Mouse (Mus musculus) kidney, postnatal 25 days (tissue): Measurements from ENCODE around the gene Igsf21.

Experiments used
- DNase-seq, 2 experiments: peaks; one replicate each; pipeline ENCODE4 v3.0.0; 2021; ENCODE audit warnings: mixed read lengths in 2 of 2

The Igsf21 gene

DNA sequence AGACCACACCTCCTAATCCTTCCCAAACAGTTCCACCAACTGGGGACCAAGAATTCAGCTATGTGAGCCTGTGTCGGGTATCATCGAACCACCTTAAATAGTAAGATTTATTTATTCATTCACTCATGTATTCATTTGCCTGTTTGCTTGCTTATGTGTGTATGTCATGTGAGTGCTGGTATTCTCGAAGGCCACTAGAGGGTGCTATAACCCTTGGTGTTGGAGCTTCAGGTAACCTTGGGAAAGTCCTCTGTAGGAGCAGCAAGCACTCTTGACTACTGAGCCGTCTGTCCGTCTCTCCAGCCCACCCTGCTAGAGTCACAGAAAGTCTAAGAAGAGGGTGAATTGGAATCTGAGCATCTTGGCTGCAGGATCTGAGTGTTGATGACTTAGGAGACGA lies 103.4 kb downstream of the Igsf21 start:
- DNase-seq, result no peak

DNA sequence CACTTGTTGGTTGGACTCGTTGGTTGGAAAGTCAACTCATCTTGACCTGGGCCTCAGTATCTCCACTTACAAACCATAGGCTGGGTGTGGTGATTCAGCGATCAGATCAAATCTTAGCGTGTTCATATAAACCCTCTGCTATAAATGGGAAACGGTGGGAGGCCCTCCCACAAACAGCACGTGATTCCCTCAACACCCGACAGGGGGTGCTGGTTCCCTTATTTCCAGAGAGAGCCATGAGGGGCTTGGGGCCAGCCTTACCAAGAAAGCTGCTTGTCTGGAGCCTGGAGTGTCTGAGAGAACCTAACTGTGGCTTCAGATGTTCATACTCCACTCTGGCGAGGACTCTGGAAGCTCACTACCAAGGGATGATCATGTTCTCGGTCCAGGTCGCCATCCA lies 106.1 kb downstream of the Igsf21 start:
- no peak for DNase-seq

- no peak for DNase-seq
These were observed 107.7 kb downstream of the Igsf21 start for GRCm38 (mm10) chr4:140138846-140139245.

DNA sequence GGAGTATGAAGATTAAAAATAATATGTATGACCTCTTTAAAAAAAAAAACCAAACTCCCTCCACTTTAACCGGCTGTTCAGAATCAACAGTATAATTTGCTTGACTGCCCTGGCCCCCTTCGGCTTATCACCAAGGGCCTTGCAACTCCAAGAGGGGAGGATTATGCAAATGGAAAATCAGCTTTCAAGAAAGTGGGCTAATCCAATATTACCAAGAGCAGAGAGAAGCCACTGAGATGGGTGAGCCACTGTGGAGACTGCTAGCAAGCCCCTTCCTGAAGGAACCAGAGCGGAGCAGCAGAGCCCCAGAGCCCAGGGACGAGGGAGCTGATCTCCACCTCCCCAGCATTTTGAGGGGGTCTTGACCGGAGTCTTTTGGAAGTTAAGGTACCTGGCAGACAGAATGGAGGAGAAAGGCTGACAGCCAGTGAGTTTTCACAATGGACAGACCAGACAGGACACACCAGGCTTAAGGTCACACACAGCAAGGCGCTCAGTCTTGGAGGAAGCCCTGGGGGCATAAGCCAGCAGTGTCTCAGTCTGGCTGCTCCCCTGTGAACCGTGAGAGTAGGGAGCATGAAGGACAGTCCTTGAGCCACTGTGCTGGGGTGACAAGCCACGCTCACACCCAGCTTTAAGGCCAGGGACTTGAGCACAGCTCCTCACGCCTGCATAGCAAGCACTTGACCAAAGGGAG lies 114.8 kb downstream of the Igsf21 start:
- DNase-seq, result no peak

GRCm38 (mm10) chr4:140131201-140131600 lies 115.4 kb downstream of the Igsf21 start:
- no peak for DNase-seq

DNA sequence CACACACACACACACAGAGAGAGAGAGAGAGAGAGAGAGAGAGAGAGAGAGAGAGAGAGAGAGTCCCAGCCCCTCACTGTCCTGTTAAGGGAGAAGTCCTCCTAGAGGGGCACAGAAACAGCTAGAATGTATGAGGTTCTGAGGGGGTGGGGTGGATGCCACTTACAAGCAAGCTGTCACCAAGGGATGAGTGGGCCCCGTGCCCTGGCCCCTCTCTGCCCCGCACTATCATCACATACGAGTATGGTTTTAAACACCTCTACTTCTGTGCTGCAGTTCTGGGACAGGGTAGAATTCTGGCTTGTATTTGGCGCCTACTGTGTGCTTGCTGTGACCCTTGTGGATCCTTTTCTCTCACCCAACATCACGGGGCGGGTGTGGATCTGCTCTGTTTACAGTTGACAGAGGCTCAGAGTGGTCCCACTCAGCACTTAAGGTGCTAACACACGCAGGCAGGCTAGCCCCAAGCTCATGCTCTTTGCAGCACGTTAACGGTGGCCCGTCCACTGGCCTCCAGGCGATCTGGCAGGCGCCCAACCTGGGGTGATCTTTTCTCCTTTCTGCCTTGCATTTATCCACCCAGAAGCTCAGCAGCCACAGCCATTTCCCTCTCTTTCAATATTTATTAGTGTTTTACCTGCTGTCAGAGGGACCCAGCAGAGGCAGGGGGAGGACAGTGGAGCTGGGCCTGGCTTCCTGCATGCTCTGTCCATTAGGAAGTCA lies 116.9 kb downstream of the Igsf21 start:
- DNase-seq, result no peak

- DNase-seq, result no peak
These were observed 118.5 kb downstream of the Igsf21 start for GRCm38 (mm10) chr4:140128116-140128515.

DNA sequence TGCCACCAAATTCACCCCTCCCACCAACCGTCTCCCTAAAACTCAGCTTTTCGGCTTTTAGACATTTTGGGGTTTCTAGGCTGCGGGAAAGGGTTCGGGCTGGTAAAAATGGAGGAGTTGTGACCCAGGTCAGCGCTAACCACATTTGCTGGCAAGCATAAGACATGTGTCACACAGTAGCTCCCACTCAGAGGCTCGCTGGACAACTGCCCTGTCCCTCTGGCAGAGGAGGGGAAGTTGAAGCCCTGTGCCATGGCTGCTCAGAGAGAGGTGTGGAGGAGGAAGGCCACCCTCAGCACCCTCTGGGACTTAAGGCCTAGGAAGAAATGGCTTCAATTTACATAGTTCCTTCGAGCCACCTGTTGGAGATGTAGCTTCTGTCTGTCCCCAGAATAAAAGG lies 120.8 kb downstream of the Igsf21 start:
- DNase-seq, result no peak

DNA sequence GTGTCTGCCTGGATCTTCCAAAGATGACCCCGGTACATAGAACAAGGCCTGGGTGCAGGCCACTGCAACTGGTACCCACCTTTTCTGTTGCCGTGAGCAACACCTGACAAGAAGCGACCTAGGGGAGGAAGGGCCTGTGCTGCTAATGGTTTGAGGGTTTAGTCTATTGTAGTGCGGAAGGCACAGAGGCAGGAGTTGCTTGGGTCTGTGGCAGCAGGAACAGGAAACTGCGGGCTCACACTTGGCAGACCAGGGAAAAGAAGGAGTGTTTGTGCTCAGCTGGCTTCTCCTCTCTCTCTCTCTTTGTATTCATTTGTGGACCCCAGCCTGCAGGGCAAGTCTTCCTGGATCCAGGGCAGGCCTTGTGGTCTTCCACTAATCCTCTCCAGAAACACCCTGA lies 124.0 kb downstream of the Igsf21 start:
- DNase-seq, result no peak

DNA sequence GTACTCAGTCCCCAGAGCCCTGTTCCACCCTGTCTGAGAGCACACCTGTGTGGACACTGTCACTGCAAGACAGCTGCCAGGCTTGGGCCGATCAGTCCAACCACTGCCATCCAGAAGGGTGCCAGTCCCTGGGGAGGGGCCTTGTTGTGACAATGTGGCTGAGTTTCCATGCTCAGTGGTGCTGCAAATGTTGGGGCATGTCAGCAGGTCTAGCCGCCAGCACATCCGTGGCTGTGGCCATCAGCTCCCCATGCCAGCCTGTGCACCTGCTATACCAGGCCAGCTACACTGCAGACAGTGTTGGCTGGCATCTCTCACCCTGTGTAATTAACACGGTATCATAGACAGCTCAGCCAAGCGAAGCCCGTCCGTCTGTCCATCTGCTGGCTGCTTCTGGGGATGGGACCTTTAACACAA lies 129.3 kb downstream of the Igsf21 start:
- DNase-seq, result no peak

DNA sequence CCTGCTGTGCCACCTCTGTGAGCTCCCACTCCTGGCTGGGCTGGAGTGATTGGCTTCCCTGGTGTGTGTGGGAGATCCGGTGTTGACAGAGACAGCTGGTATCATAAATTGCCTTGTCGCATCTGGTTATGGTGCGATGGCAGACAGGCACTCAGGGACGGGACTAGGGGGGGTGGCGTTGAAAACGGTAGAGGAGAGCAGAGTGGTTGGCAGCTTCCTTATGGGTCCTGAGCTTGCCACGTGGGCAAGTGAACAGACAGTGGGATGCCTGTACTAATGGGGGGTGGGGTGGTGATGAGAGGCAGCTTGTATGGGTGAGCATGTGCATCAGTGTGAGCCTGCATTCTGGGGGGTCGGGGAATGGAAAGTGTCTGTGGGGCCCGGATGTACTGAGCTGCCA lies 130.8 kb downstream of the Igsf21 start:
- DNase-seq, result no peak

DNA sequence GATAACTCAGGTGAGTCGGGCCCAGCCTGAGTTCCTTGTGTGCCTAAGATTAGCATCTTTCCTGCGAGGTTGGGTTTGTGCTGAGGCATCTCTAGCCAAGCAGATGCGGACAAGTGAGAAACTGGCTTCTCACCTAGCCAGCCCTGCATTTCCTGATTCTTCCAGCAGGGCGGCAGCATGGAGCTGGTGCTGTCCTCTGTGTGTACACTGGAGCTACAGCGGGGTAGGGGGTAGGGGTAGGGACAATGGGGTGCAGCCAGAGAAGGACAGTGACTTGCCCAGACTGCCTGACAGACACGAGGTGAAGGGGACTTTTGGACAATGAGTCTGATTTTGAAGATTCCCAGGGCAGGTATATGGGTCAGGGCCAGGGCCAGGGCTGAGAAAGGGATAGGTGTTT lies 131.5 kb downstream of the Igsf21 start:
- DNase-seq, result no peak

DNA sequence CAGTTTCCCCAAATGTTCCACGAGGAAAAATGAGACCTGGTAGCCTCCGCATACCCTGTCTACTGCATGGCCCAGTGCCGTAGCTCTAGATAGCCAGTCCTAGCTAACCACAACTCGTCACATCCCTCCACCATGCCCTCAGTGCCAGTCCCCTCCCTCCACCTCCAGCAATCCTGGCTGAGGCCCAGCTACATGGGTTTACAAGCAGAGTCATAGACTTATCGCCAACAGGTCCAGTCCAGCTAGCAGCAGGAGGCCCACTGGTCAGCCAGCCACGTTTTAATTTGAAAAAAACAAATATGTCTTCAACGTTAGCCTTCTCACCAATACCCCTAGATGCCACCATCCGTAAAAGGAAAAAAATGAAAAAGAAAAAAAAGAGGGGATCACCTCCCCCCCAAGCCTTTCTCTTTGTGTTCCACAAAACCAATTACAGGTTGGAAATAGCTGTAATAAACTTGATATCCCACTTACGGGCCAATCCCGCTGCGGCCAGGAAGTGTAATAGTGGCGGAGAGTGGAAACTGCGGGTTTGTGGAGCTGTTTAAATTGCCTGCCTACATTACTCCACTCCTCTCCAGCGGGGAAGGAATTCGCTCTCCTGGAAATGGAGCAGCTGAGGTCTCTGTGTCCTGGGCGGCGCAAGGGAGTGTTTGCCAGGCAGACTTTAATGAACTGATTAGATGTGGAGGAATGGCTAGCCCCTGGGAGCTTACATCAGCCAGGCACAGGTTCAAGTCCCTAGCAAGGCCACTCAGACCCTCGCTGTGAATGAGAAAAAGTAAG lies 132.7 kb downstream of the Igsf21 start:
- DNase-seq, result no peak

DNA sequence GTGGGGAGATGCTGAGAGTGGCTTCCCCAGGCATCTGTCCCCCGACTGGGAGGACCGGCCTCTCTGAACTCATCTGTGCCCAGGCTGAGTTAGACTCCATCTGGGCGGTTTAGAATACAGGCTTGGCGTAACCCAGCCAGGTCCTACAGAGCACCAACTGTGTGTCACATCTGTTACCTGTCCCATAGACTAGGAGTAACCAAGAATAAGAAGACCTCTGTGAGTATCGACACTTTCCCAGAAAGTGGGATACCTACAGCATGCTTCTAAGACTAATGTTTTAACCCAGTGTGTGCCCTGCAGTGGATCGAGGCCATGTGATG lies 137.0 kb downstream of the Igsf21 start:
- no peak for DNase-seq

- DNase-seq, result no peak
These were observed 137.5 kb downstream of the Igsf21 start for GRCm38 (mm10) chr4:140108871-140109625.

- no peak for DNase-seq
These were observed 139.4 kb downstream of the Igsf21 start for GRCm38 (mm10) chr4:140107161-140107560.

DNA sequence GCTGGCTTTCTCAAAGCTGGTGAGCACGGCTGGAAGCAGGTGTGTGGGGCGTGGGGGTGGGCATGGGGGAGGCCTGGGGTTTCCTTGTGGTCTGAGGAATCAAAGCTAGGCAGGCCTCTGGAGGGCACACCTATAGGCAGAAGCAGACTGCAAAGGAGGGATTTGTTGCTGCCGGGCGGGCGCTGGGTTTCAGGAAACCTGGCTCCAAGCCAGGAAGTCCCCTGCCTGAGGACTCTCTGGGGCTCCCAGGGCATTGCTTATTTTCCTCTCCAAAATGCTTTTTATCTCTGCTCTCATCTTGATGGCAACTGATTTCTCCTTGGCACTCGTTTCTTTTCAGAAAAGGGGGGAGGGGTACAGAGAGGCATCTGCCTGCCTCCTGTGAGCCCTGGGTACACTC lies 141.8 kb downstream of the Igsf21 start:
- no peak for DNase-seq

GRCm38 (mm10) chr4:140103341-140104027 lies 143.1 kb downstream of the Igsf21 start:
- DNase-seq, result peak in 1 of 2 experiments; percentile 35

- no peak for DNase-seq
These were observed 143.9 kb downstream of the Igsf21 start for GRCm38 (mm10) chr4:140102581-140103200.

- DNase-seq, result peak in 1 of 2 experiments; percentile 18
These were observed 145.5 kb downstream of the Igsf21 start for GRCm38 (mm10) chr4:140101106-140101505.

DNA sequence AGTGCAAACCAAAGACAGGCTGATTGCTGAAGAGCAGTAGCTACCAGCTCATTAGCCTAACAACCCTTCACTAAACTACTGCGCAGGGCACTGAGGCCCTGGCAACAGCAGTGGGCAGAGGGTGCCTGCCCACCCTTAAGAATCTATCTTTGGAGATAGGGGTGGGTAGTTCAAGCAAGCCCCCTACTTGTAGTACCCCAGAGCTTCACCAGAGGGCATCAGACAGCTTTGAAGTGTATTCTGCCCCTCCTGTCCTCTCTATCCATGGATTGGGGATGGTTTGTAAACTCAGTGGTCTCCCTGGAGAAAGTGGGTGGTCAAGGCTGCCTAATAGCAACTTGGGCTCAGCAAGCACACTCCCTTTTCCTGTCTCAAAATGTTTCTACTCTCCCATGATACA lies 146.4 kb downstream of the Igsf21 start:
- peak in 1 of 2 experiments; percentile 17 for DNase-seq

GRCm38 (mm10) chr4:140096283-140096682 lies 150.3 kb downstream of the Igsf21 start:
- DNase-seq, result no peak
